Mouse (Mus musculus): ENCODE results near the gene Akain1. TPM values are rescaled to one million over a fixed set of nuclear protein-coding genes. Genes with fewer than 3 reads are reported as not detected.

Gene Akain1
- polyA plus RNA-seq, 1 experiment = not detected

DNA sequence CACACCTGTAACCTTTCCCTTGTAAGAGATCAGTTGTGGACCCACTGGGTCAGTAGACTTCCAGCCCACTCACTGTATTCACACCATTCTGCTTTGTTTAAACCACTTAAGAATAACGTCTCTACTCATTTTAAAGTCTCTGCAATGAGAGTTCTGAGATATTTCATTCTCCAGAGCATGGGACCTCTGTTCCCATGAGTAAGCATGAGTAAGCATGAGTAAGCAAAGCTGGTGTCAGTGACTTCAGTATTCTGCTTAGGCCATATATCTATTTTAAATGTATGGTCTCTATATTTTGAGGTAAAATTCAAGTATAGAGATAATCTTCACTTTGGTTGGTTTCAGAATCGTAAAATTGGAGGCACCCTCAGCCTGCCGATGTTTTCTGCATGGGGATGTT is 57.0 kb downstream of the Akain1 start:
- WGBS = 92% methylated on average over 3 of the region's 3 CpGs

DNA sequence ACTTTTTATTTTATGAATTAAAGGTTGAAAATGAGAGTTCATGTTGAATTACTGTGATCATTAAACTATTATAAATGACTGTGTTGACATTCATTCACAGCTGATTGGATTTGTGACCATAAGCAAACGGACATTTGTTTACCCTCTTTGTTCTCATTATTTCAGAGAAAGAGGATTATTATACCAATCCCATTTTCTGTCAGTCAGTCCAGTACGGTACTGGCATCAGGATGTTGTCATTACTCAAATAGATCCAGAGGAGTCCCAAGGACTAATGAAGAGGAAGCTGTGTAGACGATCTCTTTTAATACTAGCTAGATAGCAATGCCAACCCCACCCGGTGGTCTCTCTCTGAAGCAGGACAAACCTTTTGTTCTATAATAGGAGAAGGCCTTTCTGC is 58.2 kb downstream of the Akain1 start:
- Histone ChIP-seq H3K4me3 (ENCODE audit: insufficient read depth, low read depth, low read length) (no peak overlapping the region), H3K27ac (ENCODE audit: insufficient read depth, low read depth, low read length) (no peak overlapping the region), H3K4me1 (ENCODE audit: control insufficient read depth, insufficient read depth, low read length) (no peaks in the 10 kb centered on the region)
- no peak for TF ChIP-seq POLR2A (IDR thresholded peaks at IDR 0.05; ENCODE audit: insufficient read depth, low read depth, low read length)
- TF ChIP-seq CTCF (IDR thresholded peaks at IDR 0.05; ENCODE audit: insufficient read depth, low read depth, low read length) = no peak
- 64% methylated on average over 4 of the region's 4 CpGs for WGBS

More for the DNA sequence above, 57.0 kb downstream of the Akain1 start:
- Histone ChIP-seq H3K27ac (ENCODE audit: insufficient read depth, low read depth, low read length) (no peak overlapping the region), H3K4me1 (ENCODE audit: control insufficient read depth, insufficient read depth, low read length) (no peaks in the 10 kb centered on the region), H3K4me3 (ENCODE audit: insufficient read depth, low read depth, low read length) (no peak overlapping the region)
- TF ChIP-seq POLR2A (IDR thresholded peaks at IDR 0.05; ENCODE audit: insufficient read depth, low read depth, low read length) = no peak
- no peak for TF ChIP-seq CTCF (IDR thresholded peaks at IDR 0.05; ENCODE audit: insufficient read depth, low read depth, low read length)

DNA sequence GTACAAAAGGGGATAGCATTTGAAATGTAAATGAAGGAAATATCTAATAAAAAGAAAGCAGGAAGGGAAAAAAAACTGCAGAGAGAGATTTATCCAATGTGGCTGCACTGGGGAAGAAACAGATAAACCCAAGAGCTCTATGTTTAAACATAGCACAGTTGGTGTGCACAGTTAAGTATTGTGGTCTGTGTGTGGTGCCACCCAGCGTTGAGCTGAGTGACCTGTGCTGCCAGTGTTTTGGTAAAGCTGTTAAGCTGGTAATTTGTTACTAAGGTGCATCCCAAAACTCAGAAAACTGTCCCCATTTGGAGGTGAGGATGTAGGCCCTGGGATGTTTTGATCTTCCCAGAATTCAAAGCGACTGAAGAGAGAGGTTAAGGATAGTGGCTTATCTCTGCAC is 59.8 kb downstream of the Akain1 start:
- Histone ChIP-seq H3K27ac (ENCODE audit: insufficient read depth, low read depth, low read length) (no peak overlapping the region), H3K4me1 (ENCODE audit: control insufficient read depth, insufficient read depth, low read length) (no peaks in the 10 kb centered on the region), H3K4me3 (ENCODE audit: insufficient read depth, low read depth, low read length) (no peak overlapping the region)
- no peak for TF ChIP-seq CTCF (IDR thresholded peaks at IDR 0.05; ENCODE audit: insufficient read depth, low read depth, low read length)
- no peak for TF ChIP-seq POLR2A (IDR thresholded peaks at IDR 0.05; ENCODE audit: insufficient read depth, low read depth, low read length)
- 46% methylated on average over 2 of the region's 2 CpGs for WGBS

DNA sequence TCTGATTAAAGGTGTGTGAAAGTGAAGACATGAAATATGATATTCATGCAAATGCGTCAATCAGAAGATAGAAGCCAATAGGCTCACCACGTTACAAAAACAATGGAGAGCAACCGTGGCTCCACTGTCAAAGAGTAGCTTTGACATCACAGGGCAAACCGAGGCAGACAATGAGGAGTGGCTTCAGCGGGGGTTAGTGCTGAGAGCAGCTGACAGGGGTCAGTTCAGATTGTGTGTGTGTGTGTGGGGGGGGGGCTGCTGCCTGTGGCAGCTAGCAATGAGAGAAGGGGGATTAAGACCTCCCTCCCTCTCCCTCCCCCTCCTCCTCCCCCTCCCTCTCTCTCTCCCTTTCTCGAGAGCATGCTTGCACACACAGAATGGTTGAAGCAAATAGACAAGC is 60.3 kb downstream of the Akain1 start:
- Histone ChIP-seq H3K4me1 (ENCODE audit: control insufficient read depth, insufficient read depth, low read length) (no peaks in the 10 kb centered on the region), H3K4me3 (ENCODE audit: insufficient read depth, low read depth, low read length) (no peak overlapping the region), H3K27ac (ENCODE audit: insufficient read depth, low read depth, low read length) (no peak overlapping the region)
- 31% methylated on average over 6 of the region's 6 CpGs for WGBS
- TF ChIP-seq CTCF (IDR thresholded peaks at IDR 0.05; ENCODE audit: insufficient read depth, low read depth, low read length) (no peak), POLR2A (IDR thresholded peaks at IDR 0.05; ENCODE audit: insufficient read depth, low read depth, low read length) (no peak)

DNA sequence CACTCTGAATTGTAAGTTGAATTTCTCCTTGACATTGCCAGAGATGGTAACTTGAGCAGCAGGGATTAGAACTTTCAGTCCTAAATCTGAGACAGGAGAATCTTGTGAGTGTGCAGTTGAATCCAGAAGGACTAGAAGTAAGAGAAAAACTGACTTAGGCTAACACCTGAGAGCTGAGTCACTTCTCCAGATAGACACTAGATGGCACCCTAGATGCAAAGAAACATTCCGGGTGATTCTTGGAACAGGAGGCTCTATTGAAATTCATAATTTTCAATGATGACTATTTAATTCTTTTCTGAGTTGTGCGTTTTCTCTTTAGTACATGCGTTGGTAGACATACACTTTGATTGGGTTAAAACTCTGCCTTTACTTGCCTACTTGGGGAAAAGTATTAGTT is 66.9 kb downstream of the Akain1 start:
- 18% methylated on average over 3 of the region's 3 CpGs for WGBS
- Histone ChIP-seq H3K27ac (ENCODE audit: insufficient read depth, low read depth, low read length) (no peak overlapping the region), H3K4me3 (ENCODE audit: insufficient read depth, low read depth, low read length) (no peak overlapping the region), H3K4me1 (ENCODE audit: control insufficient read depth, insufficient read depth, low read length) (no peaks in the 10 kb centered on the region)
- TF ChIP-seq CTCF (IDR thresholded peaks at IDR 0.05; ENCODE audit: insufficient read depth, low read depth, low read length) (no peak), POLR2A (IDR thresholded peaks at IDR 0.05; ENCODE audit: insufficient read depth, low read depth, low read length) (no peak)

DNA sequence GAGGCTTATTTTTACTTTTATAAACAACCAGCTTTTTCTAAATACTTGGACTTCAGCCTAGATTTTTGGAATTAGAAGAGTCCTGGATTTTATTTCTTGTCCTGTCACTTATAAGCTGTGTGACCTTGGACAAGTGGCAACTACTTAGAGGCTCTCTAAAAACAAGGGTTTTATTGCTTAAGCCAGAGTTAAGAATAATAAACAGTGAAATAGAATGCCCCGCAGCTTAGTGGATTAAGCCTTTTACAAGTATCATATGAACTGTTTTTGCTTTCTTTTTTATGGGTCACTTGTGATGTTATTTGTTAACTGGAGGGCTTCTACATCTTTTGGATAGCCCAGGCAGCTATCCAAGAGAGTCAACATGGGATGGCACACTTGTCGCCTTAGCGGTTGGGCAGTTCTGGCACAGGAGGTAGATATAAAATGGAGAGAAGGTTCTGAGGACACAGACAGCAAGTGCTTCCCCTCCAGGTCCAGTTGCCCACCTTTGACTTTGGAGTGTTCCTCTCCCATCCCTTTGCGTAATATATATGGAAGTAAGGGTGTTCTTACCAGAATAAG is 77.3 kb downstream of the Akain1 start:
- Histone ChIP-seq H3K4me1 (ENCODE audit: control insufficient read depth, insufficient read depth, low read length) (no peaks in the 10 kb centered on the region), H3K27ac (ENCODE audit: insufficient read depth, low read depth, low read length) (no peak overlapping the region), H3K4me3 (ENCODE audit: insufficient read depth, low read depth, low read length) (no peak overlapping the region)
- 87% methylated on average over 4 of the region's 4 CpGs for WGBS
- TF ChIP-seq POLR2A (IDR thresholded peaks at IDR 0.05; ENCODE audit: insufficient read depth, low read depth, low read length) = no peak
- no peak for TF ChIP-seq CTCF (IDR thresholded peaks at IDR 0.05; ENCODE audit: insufficient read depth, low read depth, low read length)

DNA sequence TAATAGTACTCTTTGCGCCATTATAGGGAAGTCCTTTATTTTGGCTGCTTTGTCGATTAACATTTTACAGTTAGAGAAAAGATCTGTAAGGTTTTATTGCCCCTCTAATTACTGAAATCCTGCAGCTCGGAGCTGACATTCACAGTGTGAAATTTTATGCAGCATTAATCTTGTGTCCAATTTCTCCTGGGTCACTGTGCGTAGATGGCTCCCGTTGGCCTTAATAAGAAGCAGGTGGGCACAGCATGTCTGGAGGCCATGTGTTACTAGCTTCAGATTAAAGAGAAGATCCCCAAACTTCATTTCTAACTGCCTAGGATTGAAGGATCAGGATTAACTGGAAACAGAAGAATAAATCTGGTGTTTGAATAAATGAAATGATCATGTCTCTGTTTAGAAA is 92.3 kb downstream of the Akain1 start:
- Histone ChIP-seq H3K27ac (ENCODE audit: insufficient read depth, low read depth, low read length) (no peak overlapping the region), H3K4me3 (ENCODE audit: insufficient read depth, low read depth, low read length) (no peak overlapping the region), H3K4me1 (ENCODE audit: control insufficient read depth, insufficient read depth, low read length) (no peaks in the 10 kb centered on the region)
- WGBS = 49% methylated on average over 5 of the region's 5 CpGs
- TF ChIP-seq POLR2A (IDR thresholded peaks at IDR 0.05; ENCODE audit: insufficient read depth, low read depth, low read length) = no peak
- no peak for TF ChIP-seq CTCF (IDR thresholded peaks at IDR 0.05; ENCODE audit: insufficient read depth, low read depth, low read length)

Other genes starting within 250 kb of the Akain1 start
- not detected in 2 replicates for gene Zbtb14, start 56.3 kb upstream of the Akain1 start, polyA plus RNA-seq (2012; ENCODE audit: insufficient read depth, insufficient read length, low replicate concordance, missing spikeins)